Mouse (Mus musculus) midbrain, embryonic 10.5 days (tissue): ENCODE data around the gene Pfdn4. TPM values are rescaled to one million over a fixed set of nuclear protein-coding genes. Genes with fewer than 3 reads are reported as not detected.
"Not testable (repeated sequence)": the region's sequence is repeated elsewhere in the genome, so short reads cannot be mapped to it uniquely, and the experiment has no call there.

Experiments used
- DNase-seq: peaks from one replicate; pipeline ENCODE4 v3.0.0-alpha.2; 2017; ENCODE audit warnings: low spot score
- H3K27ac ChIP-seq: fragments of 300-500 bp; sonication (generic); replicated peaks from 2 replicates; pipeline ENCODE4 v1.5.1; 2016; ENCODE audit warnings: mild to moderate bottlenecking
- H3K27me3 ChIP-seq: fragments of 300-500 bp; sonication (generic); 2 replicates; pipeline ENCODE4 v1.6.1; 2016; ENCODE audit warnings: low read depth, mild to moderate bottlenecking; ENCODE audit not compliant: poor library complexity, severe bottlenecking
- H3K36me3 ChIP-seq: fragments of 300-500 bp; sonication (generic); 2 replicates; pipeline ENCODE4 v1.6.1; 2016; ENCODE audit warnings: mild to moderate bottlenecking, moderate library complexity
- H3K4me1 ChIP-seq: fragments of 300-500 bp; sonication (generic); 2 replicates; pipeline ENCODE4 v1.6.1; 2016
- H3K4me3 ChIP-seq: fragments of 300-500 bp; sonication (generic); 2 replicates; pipeline ENCODE4 v1.5.1; 2016; ENCODE audit warnings: mild to moderate bottlenecking, moderate library complexity
- H3K9me3 ChIP-seq: fragments of 300-500 bp; sonication (generic); replicated peaks from 2 replicates; pipeline ENCODE4 v1.6.1; 2016; ENCODE audit warnings: mild to moderate bottlenecking
- WGBS: fragments of 180-500 bp; shearing (Covaris S2); methylation state at CpG from one replicate; pipeline ENCODE4 v1.1.7; 2016; 5-methylcytosine and 5-hydroxymethylcytosine counted together
- polyA plus RNA-seq: library from polyadenylated mRNA; unstranded; fragments of >200 nt; fragmentation: Nextera tagmentation; extraction: Ambion mirVana; gene quantifications from 2 replicates; pipeline ENCODE4 v1.2.1, GENCODE M21; 2016

Pfdn4 gene
- 97.8 and 106 TPM in 2 replicates for polyA plus RNA-seq

DNA sequence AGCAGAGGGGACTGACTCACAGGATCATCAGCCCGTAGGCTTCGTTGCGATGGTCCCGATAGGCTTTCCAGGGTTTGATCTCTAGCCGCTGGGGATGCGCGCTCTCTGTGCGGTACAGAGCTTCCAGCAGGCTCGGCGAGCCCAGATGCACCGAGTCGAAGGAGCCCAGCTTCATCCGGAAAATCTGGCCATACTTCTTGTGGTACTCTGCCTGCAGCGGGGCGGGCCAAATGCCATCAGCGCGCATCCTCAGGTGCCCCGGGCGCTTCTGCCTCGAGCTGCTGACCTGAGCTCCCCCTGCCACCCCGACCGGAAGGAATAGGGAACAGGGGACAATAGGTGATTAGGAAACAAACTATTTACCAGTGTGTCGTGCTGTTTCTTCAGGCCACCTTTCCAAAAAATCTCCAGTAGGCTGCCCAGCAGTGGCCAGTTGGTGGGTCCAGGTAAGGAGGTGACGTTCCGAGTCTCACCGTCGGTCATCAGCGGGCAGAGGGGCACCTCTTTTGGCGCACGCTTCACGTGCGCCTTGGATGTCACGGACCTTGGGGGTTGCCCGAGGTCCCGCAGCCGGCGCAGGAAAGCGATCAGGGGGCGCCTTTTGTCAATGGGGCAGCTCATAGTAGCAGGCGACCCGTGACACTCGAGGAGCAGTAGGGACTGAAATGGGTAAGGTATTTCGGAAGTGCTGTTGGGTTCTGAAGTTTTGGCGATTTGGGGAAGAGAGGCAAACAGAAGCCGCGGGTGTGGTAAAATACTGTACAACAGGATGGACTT is at the start of gene Pfdn4:
Gene Pfdn4, plus strand, starts transcription at position 275 of the 777 bp plus-strand sequence.
- Histone ChIP-seq H3K4me1 (peaks cover 32% of the 10 kb centered on the region), H3K9me3 (no peaks in the 10 kb centered on the region), H3K27me3 (peaks cover 87% of the 10 kb centered on the region), H3K4me3 (peak within 1 kb of the TSS; percentile 52), H3K27ac (no peak within 1 kb of the TSS), H3K36me3 (no peaks in the 10 kb centered on the region)
- under 1% methylated on average over 46 of the region's 46 CpGs for WGBS
- peak; percentile 56 for DNase-seq

DNA sequence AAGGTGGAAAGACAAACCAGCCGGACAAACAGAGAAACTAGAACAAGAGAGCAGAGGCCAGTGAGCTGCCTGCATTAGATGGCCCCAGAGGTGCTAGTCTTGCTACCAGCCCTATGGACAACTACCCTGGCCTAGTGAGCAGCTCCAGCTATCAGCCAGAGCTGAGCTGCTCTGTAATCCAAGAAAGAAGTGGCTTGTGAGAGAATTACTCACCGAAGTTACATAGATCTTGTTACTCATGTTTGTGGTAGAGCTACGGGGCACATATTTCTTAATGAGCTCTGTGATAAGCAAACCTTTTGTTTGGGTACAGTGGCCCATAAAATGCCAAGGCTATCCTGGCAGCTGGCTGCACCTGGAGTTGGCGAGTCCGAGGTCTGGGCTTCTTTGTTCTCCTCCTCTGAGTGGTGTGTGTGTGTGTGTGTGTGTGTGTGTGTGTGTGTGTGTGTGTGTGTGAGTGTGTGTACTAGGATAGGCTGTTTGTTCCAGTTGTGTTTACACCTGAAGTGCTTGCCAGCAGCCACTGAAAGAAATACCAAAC is 49.3 kb upstream of the Pfdn4 start:
- WGBS = 88% methylated on average over 5 of the region's 5 CpGs
- no peak for DNase-seq
- Histone ChIP-seq H3K9me3 (no peaks in the 10 kb centered on the region), H3K27ac (no peak overlapping the region), H3K4me1 (peaks cover 2% of the 10 kb centered on the region; the same call in 1 of the 2 replicates), H3K27me3 (peaks cover 8% of the 10 kb centered on the region), H3K36me3 (no peaks in the 10 kb centered on the region), H3K4me3 (no peak overlapping the region)

DNA sequence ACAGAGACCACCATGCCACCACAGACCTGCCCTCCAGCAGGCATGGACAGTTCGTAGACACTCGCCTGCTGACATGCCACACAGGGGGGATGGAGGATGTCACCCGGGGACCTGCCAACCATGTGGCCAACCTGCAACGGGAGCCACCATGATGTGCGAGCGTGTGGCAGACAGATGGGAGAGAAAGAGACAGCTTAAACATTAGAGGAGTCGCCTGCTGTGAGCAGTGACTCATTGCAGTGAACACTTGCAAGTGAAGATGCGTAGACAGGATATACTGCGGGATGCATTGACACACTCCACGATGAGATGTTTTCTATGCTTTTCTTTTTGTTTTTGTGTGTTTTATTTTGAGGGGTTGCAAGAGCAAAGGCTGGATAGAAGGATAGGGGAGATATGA is 48.6 kb upstream of the Pfdn4 start:
- 78% methylated on average over 10 of the region's 10 CpGs for WGBS
- DNase-seq = no peak
- H3K36me3 ChIP-seq = no peaks in the 10 kb centered on the region
- H3K4me1 ChIP-seq = peaks cover 2% of the 10 kb centered on the region; the same call in 1 of the 2 replicates
- no peak overlapping the region for H3K27ac ChIP-seq
- H3K9me3 ChIP-seq = no peaks in the 10 kb centered on the region
- H3K4me3 ChIP-seq = no peak overlapping the region
- peaks cover 10% of the 10 kb centered on the region for H3K27me3 ChIP-seq

DNA sequence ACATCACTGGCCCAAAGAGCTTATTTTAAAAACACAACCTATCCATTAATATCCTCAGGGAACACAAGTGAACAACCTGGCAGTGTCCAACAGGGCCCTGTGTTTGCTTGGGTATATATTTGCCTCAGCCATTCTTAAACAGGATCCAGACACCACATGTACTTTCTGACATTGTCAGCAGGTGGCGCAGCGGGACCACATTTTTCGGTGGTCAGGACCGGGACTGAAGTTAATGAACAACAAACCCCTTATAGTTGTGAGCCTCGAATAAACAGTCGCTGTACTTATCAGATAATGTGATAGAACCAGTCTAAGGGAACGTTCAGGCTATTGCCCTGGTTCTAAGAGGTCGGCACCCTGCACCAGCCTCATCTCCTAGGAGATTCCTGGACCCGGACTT is 45.3 kb upstream of the Pfdn4 start:
- H3K36me3 ChIP-seq = no peaks in the 10 kb centered on the region
- H3K9me3 ChIP-seq = no peaks in the 10 kb centered on the region
- WGBS = 13% methylated on average over 9 of the region's 9 CpGs
- H3K27me3 ChIP-seq = peaks cover 10% of the 10 kb centered on the region
- peak; percentile 83 for DNase-seq
- H3K27ac ChIP-seq = no peak overlapping the region
- no peak overlapping the region for H3K4me3 ChIP-seq
- H3K4me1 ChIP-seq = peaks cover 2% of the 10 kb centered on the region

DNA sequence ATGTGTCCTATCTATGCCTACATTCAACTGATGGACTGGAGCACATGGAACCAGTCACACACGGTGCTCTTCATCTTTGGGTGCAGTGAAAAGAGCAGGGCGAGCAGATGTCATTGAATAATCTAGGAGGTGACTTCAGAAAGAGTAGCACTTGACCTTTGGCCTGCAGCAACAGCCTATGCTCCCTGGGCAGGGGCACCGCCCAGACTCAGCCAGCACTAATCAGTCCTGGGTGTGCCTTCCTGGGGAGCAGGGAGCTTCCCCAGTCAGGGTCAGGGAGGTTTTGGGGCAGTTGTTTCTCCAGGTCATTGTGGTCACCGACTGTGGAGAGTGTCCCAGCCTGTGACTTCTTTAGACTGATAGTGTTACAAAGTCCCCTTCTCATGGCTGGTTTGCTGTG is 42.4 kb upstream of the Pfdn4 start:
- not testable (repeated sequence) for DNase-seq, H3K4me1 ChIP-seq, H3K27ac ChIP-seq, H3K9me3 ChIP-seq, H3K4me3 ChIP-seq, H3K36me3 ChIP-seq, H3K27me3 ChIP-seq
- whole genome bisulfite sequencing = 67% methylated on average over 4 of the region's 4 CpGs

DNA sequence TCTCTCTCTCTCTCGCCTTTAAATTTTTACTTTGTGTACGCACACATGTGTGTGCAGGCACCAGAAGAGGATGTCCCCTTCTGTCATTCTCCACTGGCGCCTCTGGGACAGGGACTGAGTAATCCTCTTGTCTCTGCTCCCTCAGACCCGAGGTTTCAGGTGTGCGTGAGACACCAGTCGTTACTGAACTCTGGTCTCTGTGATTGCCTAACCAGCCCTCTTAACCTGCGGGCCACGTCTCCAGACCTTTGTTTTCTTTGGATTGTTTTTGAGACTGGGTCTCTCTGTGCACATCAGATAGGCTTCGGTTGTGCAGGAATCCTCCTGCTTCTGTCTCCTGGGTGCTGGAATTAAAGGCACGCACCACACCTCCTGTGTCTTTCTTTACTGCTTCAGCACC is 37.0 kb upstream of the Pfdn4 start:
- Histone ChIP-seq H3K27me3 (0 out of 2 replicates have a peak, but pooled peaks cover 2% of the 10 kb centered on the region), H3K27ac (peak overlapping the region; percentile 39; the same call in 1 of the 2 replicates), H3K9me3 (no peaks in the 10 kb centered on the region), H3K36me3 (no peaks in the 10 kb centered on the region), H3K4me3 (no peak overlapping the region), H3K4me1 (peaks cover 32% of the 10 kb centered on the region)
- no peak for DNase-seq
- WGBS = 70% methylated on average over 10 of the region's 10 CpGs

DNA sequence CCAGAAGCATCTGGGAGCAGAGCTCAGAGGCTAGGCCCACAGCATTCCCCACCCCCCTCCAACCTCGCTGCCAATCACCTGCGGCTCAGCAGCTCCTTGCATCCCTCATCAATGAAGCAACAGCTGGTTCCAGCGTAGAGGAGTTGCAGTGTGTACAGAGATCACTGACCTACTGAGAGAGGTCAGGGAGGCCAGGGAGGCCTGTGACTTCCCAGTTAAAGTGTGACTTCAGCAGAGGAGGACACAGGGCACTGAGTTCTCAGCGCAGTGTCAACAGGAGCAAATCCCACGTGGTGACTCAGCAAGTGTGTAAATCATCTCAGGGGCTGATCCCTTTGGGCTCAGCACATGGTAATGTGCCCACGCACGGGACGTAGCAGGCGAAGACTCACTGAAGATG is 36.4 kb upstream of the Pfdn4 start:
- peak overlapping the region; percentile 39; the same call in 1 of the 2 replicates for H3K27ac ChIP-seq
- no peaks in the 10 kb centered on the region for H3K36me3 ChIP-seq
- H3K4me1 ChIP-seq = peaks cover 32% of the 10 kb centered on the region
- 0 out of 2 replicates have a peak, but pooled peaks cover 5% of the 10 kb centered on the region for H3K27me3 ChIP-seq
- peak; percentile 71 for DNase-seq
- no peak overlapping the region for H3K4me3 ChIP-seq
- 31% methylated on average over 9 of the region's 9 CpGs for WGBS
- no peaks in the 10 kb centered on the region for H3K9me3 ChIP-seq

DNA sequence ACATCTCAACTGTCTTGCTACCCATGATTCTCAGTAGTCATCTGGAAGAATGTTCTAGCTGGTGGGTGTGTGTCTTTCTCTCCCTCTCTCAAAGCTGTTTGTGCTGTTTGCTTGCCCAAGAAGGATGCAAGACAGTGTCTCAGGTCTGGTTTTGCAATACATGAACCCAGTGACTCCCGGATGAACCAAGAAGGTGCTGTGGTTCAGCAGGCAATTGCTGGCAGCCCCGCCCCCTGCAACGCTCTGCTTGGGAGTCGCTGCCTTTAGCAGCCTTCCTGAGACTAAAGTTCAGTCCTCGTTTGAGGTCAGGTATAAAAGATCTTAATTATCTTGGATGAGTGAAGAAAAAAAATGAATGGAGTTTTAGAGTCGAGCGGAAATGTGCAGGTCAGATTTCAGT is 34.6 kb upstream of the Pfdn4 start:
- 72% methylated on average over 7 of the region's 7 CpGs for WGBS

DNA sequence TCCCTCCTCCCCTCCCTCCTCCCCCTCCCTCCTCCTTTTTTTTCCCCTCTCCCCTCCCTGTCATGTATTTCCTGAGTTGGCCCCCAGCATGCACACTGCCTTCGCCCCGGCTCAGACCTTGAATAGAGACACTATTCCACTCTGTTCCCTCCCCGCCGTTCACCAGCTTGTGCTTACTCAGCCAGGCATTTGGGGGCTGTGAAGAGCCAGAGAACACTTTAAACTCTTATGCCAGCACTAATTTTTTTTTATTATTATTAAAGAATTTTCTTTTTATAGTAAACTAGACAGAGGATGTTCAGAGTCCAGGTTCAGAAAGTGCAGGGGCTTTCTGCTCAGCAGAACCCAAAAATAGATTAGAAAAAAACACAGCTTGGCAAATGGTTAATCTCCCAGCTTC is 31.4 kb upstream of the Pfdn4 start:
- Histone ChIP-seq H3K9me3 (no peaks in the 10 kb centered on the region), H3K4me1 (peaks cover 23% of the 10 kb centered on the region), H3K27ac (no peak overlapping the region), H3K4me3 (no peak overlapping the region), H3K36me3 (no peaks in the 10 kb centered on the region), H3K27me3 (peaks cover 18% of the 10 kb centered on the region; the same call in 1 of the 2 replicates)
- 72% methylated on average over 4 of the region's 4 CpGs for WGBS
- DNase-seq = no peak

More for the DNA sequence above, 34.6 kb upstream of the Pfdn4 start:
- Histone ChIP-seq H3K36me3 (no peaks in the 10 kb centered on the region), H3K27ac (no peak overlapping the region), H3K4me1 (peaks cover 32% of the 10 kb centered on the region), H3K4me3 (no peak overlapping the region), H3K27me3 (0 out of 2 replicates have a peak, but pooled peaks cover 5% of the 10 kb centered on the region), H3K9me3 (no peaks in the 10 kb centered on the region)
- DNase-seq = no peak

DNA sequence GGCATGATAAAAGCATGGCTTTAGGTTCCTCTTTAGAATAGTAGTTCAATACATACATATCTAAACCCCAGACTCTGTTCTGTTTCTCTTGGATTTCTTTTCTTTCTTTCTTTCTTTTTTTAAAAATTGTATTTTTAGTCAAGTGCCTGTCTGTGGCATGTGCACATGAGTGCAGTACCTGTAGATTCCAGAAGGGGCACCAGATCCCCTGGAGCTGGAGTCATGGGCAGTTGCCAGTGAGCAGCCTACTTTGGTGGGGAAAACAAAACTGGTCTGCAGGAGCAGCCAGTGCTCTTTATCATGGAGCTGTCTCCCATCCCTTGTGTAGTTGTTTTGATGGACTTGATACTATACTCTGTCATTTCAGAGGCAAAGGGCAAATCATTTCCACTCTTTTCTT is 28.2 kb upstream of the Pfdn4 start:
- DNase-seq = no peak
- peaks cover 13% of the 10 kb centered on the region for H3K4me1 ChIP-seq
- no peaks in the 10 kb centered on the region for H3K9me3 ChIP-seq
- no peak overlapping the region for H3K4me3 ChIP-seq
- H3K27ac ChIP-seq = no peak overlapping the region
- peaks cover 40% of the 10 kb centered on the region for H3K27me3 ChIP-seq
- no peaks in the 10 kb centered on the region for H3K36me3 ChIP-seq

DNA sequence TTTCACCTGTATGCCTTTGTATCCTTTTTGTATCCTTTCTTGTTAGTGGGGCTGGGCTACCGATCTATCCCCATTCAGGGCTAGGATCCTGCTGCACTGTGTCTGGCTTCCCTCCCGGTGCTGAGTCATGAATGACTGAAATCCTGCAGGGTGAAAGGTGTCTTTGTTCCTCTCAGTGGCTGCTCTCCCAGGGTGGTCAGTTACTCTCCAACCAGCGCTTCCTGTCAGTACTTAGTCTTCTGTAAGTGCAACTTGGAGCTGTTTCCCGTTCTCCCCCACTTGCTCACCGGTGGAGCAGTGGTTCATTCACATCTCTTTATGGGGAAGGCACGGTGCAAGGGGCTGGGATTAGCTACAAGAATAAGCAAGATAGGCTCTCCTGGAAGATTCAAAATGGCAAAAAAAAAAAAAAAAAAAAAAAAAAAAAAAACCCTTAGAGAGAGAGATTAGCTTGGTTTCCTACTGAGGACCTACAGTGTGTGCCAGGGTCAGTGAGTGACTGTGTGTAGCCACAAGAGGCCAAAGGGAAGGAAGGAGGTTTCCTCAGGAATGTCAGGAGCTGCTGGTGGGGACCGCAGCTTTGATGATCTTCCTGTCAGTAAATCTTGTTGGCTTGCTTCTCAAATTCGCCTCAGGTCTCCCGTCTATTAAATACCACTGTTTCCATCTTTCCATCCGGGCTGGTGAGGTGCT is 26.5 kb upstream of the Pfdn4 start:
- H3K27me3 ChIP-seq = peaks cover 35% of the 10 kb centered on the region
- no peak for DNase-seq
- no peaks in the 10 kb centered on the region for H3K36me3 ChIP-seq
- H3K9me3 ChIP-seq = no peaks in the 10 kb centered on the region
- H3K4me1 ChIP-seq = peaks cover 13% of the 10 kb centered on the region
- WGBS = 13% methylated on average over 10 of the region's 10 CpGs
- no peak overlapping the region for H3K27ac ChIP-seq
- no peak overlapping the region for H3K4me3 ChIP-seq

DNA sequence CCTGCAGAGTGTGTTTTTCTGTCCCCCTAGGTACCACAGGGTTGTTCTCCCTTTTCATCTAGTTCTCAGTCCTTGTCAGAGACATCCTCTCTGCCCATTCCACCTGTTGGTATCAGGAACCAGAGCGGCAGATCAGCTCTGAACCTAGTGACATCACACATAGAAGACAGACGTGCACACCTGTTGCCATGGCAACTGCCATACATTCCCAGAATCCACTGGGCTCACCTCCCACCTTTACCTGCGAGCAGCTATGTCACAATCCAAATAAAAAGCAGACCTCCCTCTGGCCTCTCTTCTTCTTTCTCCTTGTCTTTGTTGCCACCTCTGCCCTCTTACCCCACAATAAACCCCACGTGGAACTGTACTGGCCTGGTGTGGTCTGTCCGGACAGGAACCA is 25.6 kb upstream of the Pfdn4 start:
- Histone ChIP-seq H3K9me3 (no peaks in the 10 kb centered on the region), H3K27ac (no peak overlapping the region), H3K4me1 (peaks cover 13% of the 10 kb centered on the region), H3K4me3 (no peak overlapping the region), H3K36me3 (no peaks in the 10 kb centered on the region), H3K27me3 (peaks cover 35% of the 10 kb centered on the region)
- WGBS = 86% methylated on average over 5 of the region's 5 CpGs
- DNase-seq = no peak

DNA sequence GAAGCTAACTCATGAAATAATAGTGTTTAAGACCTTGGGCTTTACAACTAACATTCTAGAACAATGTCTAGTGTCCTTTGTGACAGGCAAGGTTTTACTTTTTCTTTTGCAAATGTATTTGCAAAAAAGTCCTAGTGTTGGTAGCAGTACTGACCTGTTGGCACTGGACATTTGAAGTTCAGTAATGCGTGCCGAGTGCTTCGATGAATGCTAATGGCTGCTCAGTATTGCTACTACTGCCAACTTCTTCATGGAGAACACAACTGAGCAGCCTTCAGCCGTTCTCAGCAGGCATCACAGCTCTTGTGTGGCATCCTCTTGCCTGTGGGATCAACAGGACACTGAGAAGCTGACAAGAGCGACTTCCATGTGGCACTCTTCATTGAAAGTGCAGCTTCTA is 22.1 kb upstream of the Pfdn4 start:
- WGBS = 94% methylated on average over 5 of the region's 5 CpGs

More for the DNA sequence above, 22.1 kb upstream of the Pfdn4 start:
- H3K9me3 ChIP-seq = no peaks in the 10 kb centered on the region
- H3K36me3 ChIP-seq = no peaks in the 10 kb centered on the region
- H3K4me1 ChIP-seq = peaks cover 11% of the 10 kb centered on the region
- DNase-seq = no peak
- no peak overlapping the region for H3K4me3 ChIP-seq
- no peak overlapping the region for H3K27ac ChIP-seq
- peaks cover 29% of the 10 kb centered on the region for H3K27me3 ChIP-seq
